Mouse (Mus musculus): ENCODE data around the gene Nup62. TPM values are rescaled to one million over a fixed set of nuclear protein-coding genes. Genes with fewer than 3 reads are reported as not detected.

The Nup62 gene
- polyA plus RNA-seq, 1 experiment from 2014 or later = 73.5 TPM

GRCm38 (mm10) chr7:44860576-44861428 is 44.9 kb downstream of the Nup62 start:
- Histone ChIP-seq H3K9me3 (replicated peaks) (no peaks in the 10 kb centered on the region), H3K4me3 (no peak overlapping the region), H3K4me2 (peak overlapping the region; percentile 22; the same call in 1 of the 2 replicates), H3K27ac (peak overlapping the region; percentile 72), H3K36me3 (ENCODE audit: poor library complexity, severe bottlenecking) (peaks cover 56% of the 10 kb centered on the region), H3K9ac (0 out of 2 replicates have a peak overlapping the region, but pooled peaks have one; percentile 34), H3K27me3 (no peaks in the 10 kb centered on the region), H3K4me1 (peaks cover 49% of the 10 kb centered on the region)
- WGBS = 55% methylated on average over 22 of the region's 22 CpGs
- peak; percentile 37 for ATAC-seq

GRCm38 (mm10) chr7:44861429-44861816 is 45.5 kb downstream of the Nup62 start:
- H3K27me3 ChIP-seq = no peaks in the 10 kb centered on the region
- WGBS = 80% methylated on average over 14 of the region's 14 CpGs
- peaks cover 52% of the 10 kb centered on the region for H3K4me1 ChIP-seq
- no peak overlapping the region for H3K4me2 ChIP-seq
- ATAC-seq = no peak
- no peak overlapping the region for H3K9ac ChIP-seq
- no peak overlapping the region; the same call in 1 of the 2 replicates for H3K27ac ChIP-seq
- no peaks in the 10 kb centered on the region for H3K9me3 ChIP-seq (replicated peaks)
- H3K4me3 ChIP-seq = no peak overlapping the region
- peaks cover 63% of the 10 kb centered on the region for H3K36me3 ChIP-seq (ENCODE audit: poor library complexity, severe bottlenecking)

GRCm38 (mm10) chr7:44862434-44862833 is 46.5 kb downstream of the Nup62 start:
- peaks cover 58% of the 10 kb centered on the region for H3K4me1 ChIP-seq
- 86% methylated on average over 8 of the region's 8 CpGs for WGBS
- no peaks in the 10 kb centered on the region for H3K27me3 ChIP-seq
- no peak overlapping the region for H3K27ac ChIP-seq
- H3K36me3 ChIP-seq (ENCODE audit: poor library complexity, severe bottlenecking) = peaks cover 69% of the 10 kb centered on the region
- ATAC-seq = no peak
- H3K9ac ChIP-seq = no peak overlapping the region
- no peak overlapping the region for H3K4me3 ChIP-seq
- H3K4me2 ChIP-seq = no peak overlapping the region
- H3K9me3 ChIP-seq (replicated peaks) = no peaks in the 10 kb centered on the region

- Histone ChIP-seq H3K4me1 (peaks cover 58% of the 10 kb centered on the region), H3K27ac (no peak overlapping the region), H3K4me2 (no peak overlapping the region), H3K36me3 (ENCODE audit: poor library complexity, severe bottlenecking) (peaks cover 69% of the 10 kb centered on the region), H3K27me3 (no peaks in the 10 kb centered on the region), H3K4me3 (0 out of 2 replicates have a peak overlapping the region, but pooled peaks have one; percentile 4), H3K9me3 (replicated peaks) (no peaks in the 10 kb centered on the region), H3K9ac (no peak overlapping the region)
- 91% methylated on average over 14 of the region's 14 CpGs for WGBS
- no peak for ATAC-seq
Measured at GRCm38 (mm10) chr7:44863210-44863609, 47.3 kb downstream of the Nup62 start.

GRCm38 (mm10) chr7:44863982-44864494 is 48.1 kb downstream of the Nup62 start:
- no peaks in the 10 kb centered on the region for H3K27me3 ChIP-seq
- peaks cover 55% of the 10 kb centered on the region for H3K4me1 ChIP-seq
- peaks cover 69% of the 10 kb centered on the region for H3K36me3 ChIP-seq (ENCODE audit: poor library complexity, severe bottlenecking)
- 84% methylated on average over 11 of the region's 11 CpGs for WGBS
- no peak overlapping the region for H3K27ac ChIP-seq
- H3K4me3 ChIP-seq = no peak overlapping the region
- H3K9ac ChIP-seq = no peak overlapping the region
- no peak overlapping the region; the same call in 1 of the 2 replicates for H3K4me2 ChIP-seq
- no peak for ATAC-seq
- H3K9me3 ChIP-seq (replicated peaks) = no peaks in the 10 kb centered on the region

- Histone ChIP-seq H3K4me1 (peaks cover 55% of the 10 kb centered on the region), H3K4me3 (0 out of 2 replicates have a peak overlapping the region, but pooled peaks have one; percentile 0), H3K9me3 (replicated peaks) (no peaks in the 10 kb centered on the region), H3K4me2 (0 out of 2 replicates have a peak overlapping the region, but pooled peaks have one; percentile 94), H3K27me3 (no peaks in the 10 kb centered on the region), H3K9ac (peak overlapping the region; percentile 51; the same call in 1 of the 2 replicates), H3K36me3 (ENCODE audit: poor library complexity, severe bottlenecking) (peaks cover 63% of the 10 kb centered on the region), H3K27ac (peak overlapping the region; percentile 32; the same call in 1 of the 2 replicates)
- no peak for ATAC-seq
- WGBS = 87% methylated on average over 24 of the region's 24 CpGs
Measured at GRCm38 (mm10) chr7:44864595-44865542, 49.0 kb downstream of the Nup62 start.

GRCm38 (mm10) chr7:44866276-44867009 is 50.6 kb downstream of the Nup62 start:
- H3K27me3 ChIP-seq = no peaks in the 10 kb centered on the region

GRCm38 (mm10) chr7:44867010-44867702 is 51.3 kb downstream of the Nup62 start:
- Histone ChIP-seq H3K9me3 (replicated peaks) (no peaks in the 10 kb centered on the region), H3K4me1 (peaks cover 59% of the 10 kb centered on the region), H3K36me3 (ENCODE audit: poor library complexity, severe bottlenecking) (peaks cover 49% of the 10 kb centered on the region), H3K4me3 (peak overlapping the region; percentile 95), H3K4me2 (peak overlapping the region; percentile 94), H3K27me3 (no peaks in the 10 kb centered on the region), H3K27ac (peak overlapping the region; percentile 31; the same call in 1 of the 2 replicates), H3K9ac (peak overlapping the region; percentile 100)
- 82% methylated on average over 18 of the region's 19 CpGs for WGBS
- ATAC-seq = no peak

More at GRCm38 (mm10) chr7:44866276-44867009, 50.6 kb downstream of the Nup62 start:
- Histone ChIP-seq H3K4me1 (peaks cover 59% of the 10 kb centered on the region), H3K36me3 (ENCODE audit: poor library complexity, severe bottlenecking) (peaks cover 56% of the 10 kb centered on the region), H3K4me3 (peak overlapping the region; percentile 95), H3K4me2 (peak overlapping the region; percentile 94), H3K27ac (peak overlapping the region; percentile 31), H3K9me3 (replicated peaks) (no peaks in the 10 kb centered on the region), H3K9ac (peak overlapping the region; percentile 51)
- 59% methylated on average over 15 of the region's 15 CpGs for WGBS
- no peak for ATAC-seq

GRCm38 (mm10) chr7:44867802-44868201 is 51.9 kb downstream of the Nup62 start:
- Histone ChIP-seq H3K4me3 (peak overlapping the region; percentile 95), H3K27ac (peak overlapping the region; percentile 10; the same call in 1 of the 2 replicates), H3K36me3 (ENCODE audit: poor library complexity, severe bottlenecking) (peaks cover 42% of the 10 kb centered on the region), H3K4me2 (peak overlapping the region; percentile 94), H3K9ac (peak overlapping the region; percentile 100), H3K9me3 (replicated peaks) (no peaks in the 10 kb centered on the region), H3K27me3 (no peaks in the 10 kb centered on the region), H3K4me1 (peaks cover 59% of the 10 kb centered on the region)
- WGBS = 44% methylated on average over 9 of the region's 9 CpGs
- ATAC-seq = no peak

GRCm38 (mm10) chr7:44868465-44868864 is 52.6 kb downstream of the Nup62 start:
- WGBS = 4% methylated on average over 16 of the region's 16 CpGs
- H3K36me3 ChIP-seq (ENCODE audit: poor library complexity, severe bottlenecking) = peaks cover 36% of the 10 kb centered on the region
- peak overlapping the region; percentile 100 for H3K27ac ChIP-seq
- H3K4me3 ChIP-seq = peak overlapping the region; percentile 95
- no peaks in the 10 kb centered on the region for H3K9me3 ChIP-seq (replicated peaks)
- peaks cover 59% of the 10 kb centered on the region for H3K4me1 ChIP-seq
- H3K4me2 ChIP-seq = peak overlapping the region; percentile 94
- peak overlapping the region; percentile 100 for H3K9ac ChIP-seq
- no peak for ATAC-seq
- H3K27me3 ChIP-seq = no peaks in the 10 kb centered on the region

All from forebrain, embryonic 13.5 days (tissue).